Mouse (Mus musculus): ENCODE measurements around the gene Olfr881.

Gene Olfr881

GRCm38 (mm10) chr9:37991525-37991924 lies at the start of gene Olfr881:
Gene Olfr881 (plus strand): TSS chr9:37991825.
- CTCF ChIA-PET: no interaction called here

DNA sequence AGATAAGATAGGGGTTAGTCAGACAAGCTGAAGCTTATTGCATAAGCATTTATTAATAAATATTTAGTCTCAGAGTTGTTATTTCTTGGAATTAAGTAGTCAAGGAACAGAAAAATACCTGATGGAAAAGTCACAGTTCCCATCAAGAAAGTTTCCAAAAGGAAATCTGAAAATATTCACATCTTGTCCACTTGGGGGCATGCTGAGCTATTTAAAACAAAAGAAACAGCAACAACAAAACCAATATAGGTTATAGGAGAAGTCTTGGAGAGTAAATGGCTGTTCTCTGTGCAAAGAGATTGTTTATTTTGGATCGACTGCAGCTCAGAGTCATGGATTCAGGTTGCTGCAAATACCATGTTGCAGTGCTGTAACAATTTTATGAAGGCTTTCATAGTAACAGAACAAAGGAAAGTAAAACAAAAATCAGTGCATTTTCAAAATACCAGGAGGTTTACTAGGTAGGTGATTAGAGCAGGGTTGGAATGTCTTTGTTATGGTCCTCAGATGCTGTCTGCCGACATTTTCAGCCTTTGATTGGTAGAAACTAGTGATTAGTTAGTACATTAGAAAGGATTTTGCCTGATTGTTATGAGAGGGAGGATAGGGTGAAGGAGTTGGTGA lies 7.1 kb downstream of the Olfr881 start:
- CTCF ChIA-PET: no interaction called here

DNA sequence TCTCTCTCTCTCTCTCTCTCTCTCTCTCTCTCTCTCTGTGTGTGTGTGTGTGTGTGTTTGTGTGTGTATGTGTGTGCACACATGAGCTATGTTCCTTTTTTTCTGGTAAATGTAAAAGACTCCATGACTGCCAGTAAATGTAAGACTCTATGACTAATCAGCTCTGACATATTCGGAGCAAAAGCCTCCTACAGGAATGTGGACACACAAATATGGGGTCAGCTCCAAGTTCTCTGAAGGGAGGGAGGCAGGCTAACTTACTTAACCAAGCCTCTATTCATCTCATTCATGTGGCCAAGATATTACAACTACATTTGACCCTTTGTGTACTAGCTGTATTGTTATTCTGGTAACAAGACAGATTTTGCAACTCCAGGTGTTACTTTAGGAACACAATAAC lies 8.4 kb downstream of the Olfr881 start:
- CTCF ChIA-PET: no interaction called here

GRCm38 (mm10) chr9:38025508-38025907 lies 33.9 kb downstream of the Olfr881 start, which contains the start of gene Olfr883:
Gene Olfr883 (plus strand): TSS chr9:38025808.
- CTCF ChIA-PET: no interaction called here

Data from spleen, embryonic (tissue).